Mouse (Mus musculus): ENCODE measurements at regions not wholly inside any gene's neighbourhood (a gene's known extent, or its start where the extent isn't known, plus 50 kb on each side); places are given as distances from the start of the nearest gene placed in this dataset.

DNA sequence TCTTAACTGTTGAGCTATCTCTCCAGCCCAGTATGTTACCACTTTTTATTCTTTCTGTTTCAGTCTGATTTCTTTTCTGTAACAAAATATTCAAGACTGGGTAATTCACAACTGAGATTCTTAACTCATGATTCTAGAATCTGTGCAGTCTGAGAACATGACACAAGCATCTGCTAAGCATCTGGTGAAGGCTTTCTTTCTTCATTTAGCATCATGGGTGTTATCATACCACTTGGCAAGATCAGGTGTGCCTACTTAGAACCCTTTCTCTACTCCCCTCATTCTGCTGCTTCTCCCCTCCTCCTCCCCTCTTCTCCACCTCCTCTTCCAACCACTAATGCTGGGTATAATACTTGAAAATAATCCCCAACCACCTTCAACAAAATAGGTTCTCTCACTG, 62.1 kb upstream of the Pfn2 start:
- Histone ChIP-seq H3K9ac (ENCODE audit: insufficient read depth, low read depth, low read length, poor library complexity, severe bottlenecking) (no peak overlapping the region), H3K4me1 (ENCODE audit: control insufficient read depth in 2 of 2, insufficient read depth in 2 of 2, low read length in 2 of 2, poor library complexity in 1 of 2) (peaks cover 2 to 6% of the 10 kb centered on the region in 2 experiments; a peak in 2 of 4 replicates), H3K4me3 (ENCODE audit: insufficient read depth in 1 of 2, low read depth in 1 of 2, low read length in 2 of 2, poor library complexity in 1 of 2, severe bottlenecking in 1 of 2) (no peak overlapping the region), H3K36me3 (ENCODE audit: control insufficient read depth, insufficient read depth, low read length, poor library complexity, severe bottlenecking) (no peaks in the 10 kb centered on the region), H3K27ac (ENCODE audit: insufficient read depth, low read depth, low read length, poor library complexity, severe bottlenecking) (no peak overlapping the region), H3K9me3 (ENCODE audit: control insufficient read depth, insufficient read depth, low read depth, low read length) (no peaks in the 10 kb centered on the region)
- TF ChIP-seq CHD2 (IDR thresholded peaks at IDR 0.05; ENCODE audit: low read depth, low read length), result no peak
- no peak for TF ChIP-seq HCFC1 (IDR thresholded peaks at IDR 0.05; ENCODE audit: borderline replicate concordance, insufficient read depth, low read length)
- TF ChIP-seq ZNF384 (IDR thresholded peaks at IDR 0.05; ENCODE audit: low read depth, low read length), result no peak
- no peak for TF ChIP-seq MAFK (IDR thresholded peaks at IDR 0.05; ENCODE audit: insufficient read depth, low read depth, low read length)
- TF ChIP-seq ZC3H11A (IDR thresholded peaks at IDR 0.05; ENCODE audit: borderline replicate concordance, low read depth, low read length), result no peak
- in situ Hi-C loops (cut with MboI; ENCODE audit: low sequenced_read_pairs in 2 of 2, unreplicated experiment in 2 of 2), result no loop called here
- no peak for DNase-seq (ENCODE audit: low read depth, low spot score)

- Histone ChIP-seq H3K27ac (ENCODE audit: insufficient read depth, low read depth, low read length, poor library complexity, severe bottlenecking) (no peak overlapping the region), H3K4me3 (ENCODE audit: insufficient read depth in 1 of 2, low read depth in 1 of 2, low read length in 2 of 2, poor library complexity in 1 of 2, severe bottlenecking in 1 of 2) (0 out of 4 replicates have a peak overlapping the region, but pooled peaks of 1 of the 2 experiments have one; percentile 44), H3K9me3 (ENCODE audit: control insufficient read depth, insufficient read depth, low read depth, low read length) (no peaks in the 10 kb centered on the region), H3K4me1 (ENCODE audit: control insufficient read depth in 2 of 2, insufficient read depth in 2 of 2, low read length in 2 of 2, poor library complexity in 1 of 2) (peaks cover 2 to 5% of the 10 kb centered on the region in 2 experiments; a peak in 2 of 4 replicates), H3K9ac (ENCODE audit: insufficient read depth, low read depth, low read length, poor library complexity, severe bottlenecking) (no peak overlapping the region), H3K36me3 (ENCODE audit: control insufficient read depth, insufficient read depth, low read length, poor library complexity, severe bottlenecking) (no peaks in the 10 kb centered on the region)
- DNase-seq (ENCODE audit: low read depth, low spot score), result peak; percentile 11
- in situ Hi-C loops (cut with MboI; ENCODE audit: low sequenced_read_pairs in 2 of 2, unreplicated experiment in 2 of 2), result no loop called here
- TF ChIP-seq MAFK (IDR thresholded peaks at IDR 0.05; ENCODE audit: insufficient read depth, low read depth, low read length), result 0 out of 2 replicates have a peak, but pooled peaks have one; percentile 43
- no peak for TF ChIP-seq HCFC1 (IDR thresholded peaks at IDR 0.05; ENCODE audit: borderline replicate concordance, insufficient read depth, low read length)
Observed at GRCm38 (mm10) chr3:57911831-57912596, 64.1 kb upstream of the Pfn2 start.

DNA sequence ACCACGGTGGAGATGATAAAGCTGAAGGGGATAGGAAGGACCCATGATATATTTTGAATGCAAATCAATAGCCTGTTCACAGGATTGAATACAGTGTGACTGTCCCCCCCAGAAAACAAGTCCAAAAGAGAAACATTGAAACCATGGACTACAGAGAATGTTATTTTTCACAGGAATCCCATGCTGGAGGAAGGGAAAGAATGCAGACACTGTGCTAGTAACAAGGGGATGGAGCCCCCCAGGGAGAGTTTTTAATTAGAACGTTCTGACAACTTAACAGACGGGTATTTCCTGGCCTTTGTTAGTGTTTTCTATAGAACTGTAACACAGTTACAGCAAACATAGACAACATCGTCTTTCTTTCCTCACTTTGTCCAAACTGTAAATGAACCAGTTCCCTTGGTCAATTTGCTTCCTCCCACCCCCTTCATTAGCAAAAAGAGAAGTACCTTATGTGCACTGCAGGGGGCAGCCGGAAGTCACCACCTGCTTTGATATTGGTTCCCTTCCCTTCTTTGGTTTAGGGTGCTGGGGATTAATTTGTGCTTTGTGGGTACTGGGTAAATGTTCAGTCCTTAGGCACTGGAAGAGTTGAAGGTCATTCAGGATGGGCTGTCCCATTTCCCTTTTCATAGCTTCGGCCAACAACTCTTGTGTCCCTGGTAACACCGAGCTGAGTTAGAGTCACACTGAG, 64.9 kb upstream of the Pfn2 start:
- in situ Hi-C loops (cut with MboI; ENCODE audit: low sequenced_read_pairs in 2 of 2, unreplicated experiment in 2 of 2), result no loop called here

GRCm38 (mm10) chr3:57914687-57915086, 66.8 kb upstream of the Pfn2 start:
- Histone ChIP-seq H3K9ac (ENCODE audit: insufficient read depth, low read depth, low read length, poor library complexity, severe bottlenecking) (no peak overlapping the region), H3K27ac (ENCODE audit: insufficient read depth, low read depth, low read length, poor library complexity, severe bottlenecking) (no peak overlapping the region), H3K4me3 (ENCODE audit: insufficient read depth in 1 of 2, low read depth in 1 of 2, low read length in 2 of 2, poor library complexity in 1 of 2, severe bottlenecking in 1 of 2) (no peak overlapping the region), H3K4me1 (ENCODE audit: control insufficient read depth in 2 of 2, insufficient read depth in 2 of 2, low read length in 2 of 2, poor library complexity in 1 of 2) (peaks cover 2 to 5% of the 10 kb centered on the region in 2 experiments; a peak in 2 of 4 replicates), H3K9me3 (ENCODE audit: control insufficient read depth, insufficient read depth, low read depth, low read length) (no peaks in the 10 kb centered on the region), H3K36me3 (ENCODE audit: control insufficient read depth, insufficient read depth, low read length, poor library complexity, severe bottlenecking) (no peaks in the 10 kb centered on the region)
- in situ Hi-C loops (cut with MboI; ENCODE audit: low sequenced_read_pairs in 2 of 2, unreplicated experiment in 2 of 2), result no loop called here
- no peak for DNase-seq (ENCODE audit: low read depth, low spot score)
- TF ChIP-seq CHD2 (IDR thresholded peaks at IDR 0.05; ENCODE audit: low read depth, low read length) (no peak), ZNF384 (IDR thresholded peaks at IDR 0.05; ENCODE audit: low read depth, low read length) (no peak), MAFK (IDR thresholded peaks at IDR 0.05; ENCODE audit: insufficient read depth, low read depth, low read length) (no peak), ZC3H11A (IDR thresholded peaks at IDR 0.05; ENCODE audit: borderline replicate concordance, low read depth, low read length) (no peak), HCFC1 (IDR thresholded peaks at IDR 0.05; ENCODE audit: borderline replicate concordance, insufficient read depth, low read length) (no peak)

More for the DNA sequence above, 64.9 kb upstream of the Pfn2 start:
- peak; percentile 21 for DNase-seq (ENCODE audit: low read depth, low spot score)
- Histone ChIP-seq H3K9me3 (ENCODE audit: control insufficient read depth, insufficient read depth, low read depth, low read length) (no peaks in the 10 kb centered on the region), H3K4me1 (ENCODE audit: control insufficient read depth in 2 of 2, insufficient read depth in 2 of 2, low read length in 2 of 2, poor library complexity in 1 of 2) (peaks cover 2 to 5% of the 10 kb centered on the region in 2 experiments; a peak in 2 of 4 replicates), H3K27ac (ENCODE audit: insufficient read depth, low read depth, low read length, poor library complexity, severe bottlenecking) (no peak overlapping the region), H3K36me3 (ENCODE audit: control insufficient read depth, insufficient read depth, low read length, poor library complexity, severe bottlenecking) (no peaks in the 10 kb centered on the region), H3K4me3 (ENCODE audit: insufficient read depth in 1 of 2, low read depth in 1 of 2, low read length in 2 of 2, poor library complexity in 1 of 2, severe bottlenecking in 1 of 2) (no peak overlapping the region), H3K9ac (ENCODE audit: insufficient read depth, low read depth, low read length, poor library complexity, severe bottlenecking) (no peak overlapping the region)
- TF ChIP-seq ZC3H11A (IDR thresholded peaks at IDR 0.05; ENCODE audit: borderline replicate concordance, low read depth, low read length) (no peak), MAFK (IDR thresholded peaks at IDR 0.05; ENCODE audit: insufficient read depth, low read depth, low read length) (no peak), HCFC1 (IDR thresholded peaks at IDR 0.05; ENCODE audit: borderline replicate concordance, insufficient read depth, low read length) (no peak)

Measured in ES-E14 (cell line).